Mouse (Mus musculus) embryonic fibroblast, embryonic 13.5 days (primary cell): ENCODE data around the gene Wdr18.

Experiments
- CTCF ChIP-seq: IDR thresholded peaks from 2 replicates; pipeline ENCODE4 v1.5.1; 2011; ENCODE audit warnings: mild to moderate bottlenecking, control low read depth, low read length, moderate library complexity, borderline replicate concordance; ENCODE audit not compliant: insufficient read depth
- POLR2A ChIP-seq: IDR thresholded peaks from 2 replicates; pipeline ENCODE4 v1.6.1; 2011; ENCODE audit warnings: low read depth, mild to moderate bottlenecking, control low read depth, low read length, moderate library complexity

GRCm38 (mm10) chr10:79932736-79933135 is 27.2 kb upstream of the Wdr18 start:
- TF ChIP-seq CTCF: no peak
- no peak for TF ChIP-seq POLR2A
